Mouse (Mus musculus) ES-Bruce4 (cell line): Measurements from ENCODE around the gene Pla2g12a.

ENCODE experiments used
- CTCF ChIP-seq: IDR thresholded peaks from one replicate; pipeline ENCODE4 v1.8.1; 2011; ENCODE audit warnings: low read depth, low read length
- EP300 ChIP-seq: IDR thresholded peaks from 2 replicates; pipeline ENCODE4 v1.6.1; 2011; ENCODE audit warnings: low read depth, low read length; ENCODE audit not compliant: insufficient read depth
- POLR2A ChIP-seq: IDR thresholded peaks from one replicate; pipeline ENCODE4 v1.8.1; 2011; ENCODE audit warnings: low read length; ENCODE audit not compliant: insufficient read depth

GRCm38 (mm10) chr3:129943813-129944212 lies 65.4 kb downstream of the Pla2g12a start:
- TF ChIP-seq POLR2A (no peak), EP300 (no peak), CTCF (no peak)
